Mouse (Mus musculus) WW6 (cell line): ENCODE results near the gene Paox.
"Not testable (repeated sequence)": the region's sequence is repeated elsewhere in the genome, so short reads cannot be mapped to it uniquely, and the experiment has no call there.

Experiments used
- DNase-seq: peaks from one replicate; pipeline ENCODE4 v3.0.0-alpha.2; 2013; ENCODE audit warnings: low read depth, low spot score

Gene Paox

DNA sequence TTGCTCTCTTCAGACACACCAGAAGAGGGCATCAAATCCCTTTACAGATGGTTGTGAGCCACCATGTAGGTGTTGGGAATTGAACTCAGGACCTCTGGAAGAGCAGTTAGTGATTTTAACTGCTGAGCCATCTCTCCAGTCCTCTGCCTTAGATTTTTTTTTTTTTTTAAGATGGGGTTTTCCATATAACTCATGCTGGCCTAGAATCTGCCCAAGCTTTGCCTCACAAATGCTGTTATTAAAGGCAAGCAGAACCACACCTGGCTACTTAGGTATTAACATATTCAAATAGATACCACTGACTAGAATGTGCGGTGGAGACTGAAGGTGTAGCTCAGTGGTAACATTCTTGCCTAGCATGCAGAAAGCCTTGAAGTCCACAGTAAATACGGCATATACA lies 4.9 kb downstream of the Paox start:
- DNase-seq, result no peak

DNA sequence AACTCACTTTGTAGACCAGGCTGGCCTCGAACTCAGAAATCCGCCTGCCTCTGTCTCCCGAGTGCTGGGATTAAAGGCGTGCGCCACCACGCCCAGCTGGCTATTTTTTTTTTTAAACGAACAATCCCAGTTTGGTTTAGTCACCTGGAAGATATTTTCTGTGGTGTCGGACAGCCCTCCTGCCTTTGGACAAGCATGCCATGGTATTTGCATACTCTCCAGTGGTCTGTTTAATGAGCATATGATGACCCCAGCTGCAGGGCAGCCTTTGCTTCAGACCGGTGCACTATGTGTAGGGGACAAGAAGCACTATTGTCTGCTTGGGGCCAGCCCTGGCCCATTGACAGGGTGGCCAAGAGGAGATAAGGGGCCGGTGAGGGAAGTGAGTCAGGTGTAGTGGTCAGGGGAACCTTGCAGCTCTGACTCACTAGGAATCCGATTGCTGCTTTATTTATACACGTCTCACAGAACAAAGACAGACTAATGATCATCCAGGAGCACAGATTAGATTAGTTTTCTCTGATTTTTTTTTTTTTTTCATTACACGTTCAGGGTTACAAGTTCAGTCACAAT lies 5.8 kb downstream of the Paox start:
- no peak for DNase-seq

DNA sequence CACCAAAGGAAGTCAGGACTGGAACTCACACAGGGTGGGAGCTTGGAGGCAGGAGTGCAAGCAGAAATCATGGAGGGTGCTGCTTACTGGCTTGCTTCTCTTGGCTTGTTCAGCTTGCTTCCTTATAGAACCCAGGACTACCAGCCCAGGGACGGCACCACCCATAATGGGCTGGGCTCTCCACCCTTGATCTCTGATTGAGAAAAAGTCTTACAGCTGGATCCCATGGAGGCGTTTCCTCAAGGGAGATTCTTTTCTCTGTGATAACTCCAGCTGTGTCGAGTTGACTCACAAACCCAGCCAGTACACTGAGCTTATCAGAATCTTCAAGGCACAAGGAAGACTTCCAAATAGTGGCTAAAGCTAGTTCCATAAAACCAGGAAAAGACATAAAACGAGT lies 7.2 kb downstream of the Paox start:
- DNase-seq, result no peak

DNA sequence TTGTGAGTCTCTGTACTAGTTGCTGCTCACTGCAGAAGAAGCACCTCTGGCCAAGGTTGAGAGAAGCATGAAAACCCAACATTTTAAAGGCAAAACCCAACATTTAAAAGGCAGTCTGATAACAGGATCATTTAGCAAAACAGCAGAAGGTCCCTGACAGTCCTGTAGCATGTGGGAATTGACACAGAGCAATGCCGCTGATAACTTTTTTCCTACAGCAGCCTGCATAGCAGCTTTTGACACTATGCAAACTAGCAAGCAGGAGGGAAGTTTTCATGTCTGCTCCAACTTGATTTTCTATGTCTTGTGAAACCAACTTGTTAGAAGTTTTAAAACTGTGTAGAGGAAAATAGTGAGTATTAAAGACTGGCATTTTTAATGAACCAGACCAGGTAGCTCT lies 8.8 kb downstream of the Paox start:
- DNase-seq, result no peak

DNA sequence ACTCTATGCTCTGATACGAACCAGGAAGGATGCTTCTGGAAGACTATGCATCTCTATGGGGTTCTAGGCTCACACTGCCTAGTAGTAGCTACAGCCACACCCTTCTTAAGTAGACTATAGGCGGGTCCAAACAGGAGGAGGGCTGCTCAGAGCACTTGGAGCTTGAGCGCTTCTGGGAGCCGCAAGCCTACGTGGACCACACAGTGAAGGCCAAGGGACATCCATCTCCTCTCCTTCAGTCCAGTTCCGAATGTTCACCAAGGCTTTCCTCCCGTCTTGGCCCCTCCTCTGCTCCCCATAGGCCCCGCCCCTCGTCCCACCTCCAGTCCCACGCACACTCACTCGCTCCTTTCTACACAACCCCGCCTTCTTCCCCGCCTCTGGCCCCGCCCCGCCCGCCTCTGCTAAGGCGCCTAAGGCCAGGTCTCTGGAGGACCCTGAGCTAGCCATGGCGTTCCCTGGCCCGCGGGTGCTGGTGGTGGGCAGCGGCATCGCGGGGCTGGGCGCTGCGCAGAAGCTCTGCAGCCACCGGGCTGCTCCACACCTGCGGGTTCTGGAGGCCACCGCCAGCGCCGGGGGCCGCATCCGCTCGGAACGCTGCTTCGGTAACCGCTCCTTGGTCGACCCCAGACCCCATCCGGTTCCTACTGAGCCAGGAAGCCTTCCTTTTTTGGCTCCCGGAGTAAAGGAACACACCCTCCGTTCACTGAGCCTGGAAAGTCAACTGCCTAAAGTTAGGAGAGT lies 9.9 kb downstream of the Paox start:
- DNase-seq, result peak; percentile 81

DNA sequence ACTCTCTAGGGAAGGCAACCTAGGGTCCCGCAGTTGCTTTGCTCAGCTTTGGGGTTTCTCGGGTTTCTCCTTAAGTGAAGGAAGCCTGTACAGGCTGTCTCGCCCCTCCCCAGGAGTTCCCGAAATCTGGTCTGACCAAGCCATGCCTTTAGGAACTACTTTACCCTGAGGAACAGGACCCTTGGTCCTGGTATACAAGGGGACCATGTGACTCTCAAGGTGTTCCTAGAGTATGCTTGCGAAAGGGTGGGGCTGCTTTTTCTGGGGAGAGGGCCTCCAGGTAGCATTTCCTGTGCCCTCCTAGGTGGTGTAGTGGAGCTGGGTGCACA lies 10.4 kb downstream of the Paox start:
- DNase-seq, result no peak

DNA sequence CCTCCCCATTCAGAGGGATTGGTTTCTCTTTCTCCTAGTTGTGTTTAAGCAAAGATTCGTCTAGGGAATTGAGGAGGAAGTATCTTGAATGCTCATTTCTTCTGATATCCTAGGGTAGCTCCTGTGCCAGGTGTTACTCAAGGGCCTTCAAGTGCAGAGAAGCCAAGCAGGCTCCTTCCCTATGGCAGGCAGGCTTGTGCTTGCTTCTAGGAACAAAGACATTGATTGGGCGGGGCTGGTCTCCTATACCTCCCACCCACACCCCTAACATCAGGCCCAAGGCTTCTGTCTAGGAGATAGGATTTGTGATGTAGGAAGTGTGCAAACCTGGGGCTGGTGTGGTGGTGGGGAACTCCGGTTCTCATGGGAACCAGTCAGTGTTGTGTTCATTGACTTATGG lies 11.3 kb downstream of the Paox start:
- DNase-seq, result no peak

DNA sequence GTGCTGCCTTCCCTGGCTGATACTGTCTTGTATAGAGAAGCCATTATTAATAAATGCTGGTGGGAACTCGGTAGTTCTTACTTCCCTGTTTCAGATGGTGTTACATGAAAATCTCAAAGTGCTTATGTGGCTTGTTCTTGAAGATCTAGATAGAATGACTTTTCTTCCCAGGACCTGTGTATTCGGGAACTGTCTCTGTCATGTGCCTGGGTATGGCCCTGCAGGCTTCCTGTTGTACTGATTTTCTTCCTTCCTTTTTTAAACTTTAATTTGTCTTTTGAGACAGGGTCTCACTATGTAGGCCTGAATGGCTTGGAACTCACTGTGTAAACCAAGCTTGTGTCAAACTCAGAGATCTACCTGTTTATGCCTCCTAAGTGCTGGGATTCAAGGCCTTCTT lies 12.3 kb downstream of the Paox start:
- no peak for DNase-seq

DNA sequence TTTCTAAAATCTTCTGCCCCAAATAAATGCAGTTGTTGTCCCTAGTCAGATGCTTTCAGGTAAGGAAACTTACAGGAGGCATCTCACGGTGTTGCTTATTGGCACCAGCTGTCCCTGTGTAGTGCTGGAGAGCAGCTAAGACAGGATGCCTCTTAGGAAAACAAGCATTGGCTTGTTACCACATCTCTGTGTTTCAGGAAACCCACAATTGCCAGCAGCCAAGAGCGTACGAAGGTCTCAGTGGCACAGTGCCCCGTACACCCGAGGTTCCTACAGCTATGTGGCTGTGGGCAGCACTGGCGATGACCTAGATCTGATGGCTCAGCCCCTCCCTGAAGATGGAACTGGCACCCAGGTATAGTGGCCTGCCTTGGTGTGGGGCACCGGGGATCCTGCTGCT lies 16.6 kb downstream of the Paox start:
- DNase-seq, result not testable (repeated sequence)

DNA sequence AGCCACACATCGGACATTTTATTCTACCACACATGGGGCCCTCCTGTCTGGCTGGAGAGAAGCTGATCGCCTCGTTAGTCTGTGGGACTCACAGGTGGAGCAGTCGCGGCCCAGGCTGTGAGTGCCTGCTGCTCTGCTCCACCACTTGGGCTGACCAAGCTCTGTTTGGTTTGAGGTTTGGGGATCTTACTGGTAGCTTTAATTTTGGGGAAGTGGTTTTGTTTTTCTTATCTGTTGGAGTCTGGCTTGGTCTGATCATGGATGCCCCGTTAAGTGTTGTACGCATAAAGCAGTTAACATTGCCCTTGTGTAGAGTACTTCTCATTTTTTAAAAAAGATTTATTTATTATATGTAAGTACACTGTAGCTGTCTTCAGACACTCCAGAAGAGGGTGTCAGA lies 18.4 kb downstream of the Paox start:
- not testable (repeated sequence) for DNase-seq

DNA sequence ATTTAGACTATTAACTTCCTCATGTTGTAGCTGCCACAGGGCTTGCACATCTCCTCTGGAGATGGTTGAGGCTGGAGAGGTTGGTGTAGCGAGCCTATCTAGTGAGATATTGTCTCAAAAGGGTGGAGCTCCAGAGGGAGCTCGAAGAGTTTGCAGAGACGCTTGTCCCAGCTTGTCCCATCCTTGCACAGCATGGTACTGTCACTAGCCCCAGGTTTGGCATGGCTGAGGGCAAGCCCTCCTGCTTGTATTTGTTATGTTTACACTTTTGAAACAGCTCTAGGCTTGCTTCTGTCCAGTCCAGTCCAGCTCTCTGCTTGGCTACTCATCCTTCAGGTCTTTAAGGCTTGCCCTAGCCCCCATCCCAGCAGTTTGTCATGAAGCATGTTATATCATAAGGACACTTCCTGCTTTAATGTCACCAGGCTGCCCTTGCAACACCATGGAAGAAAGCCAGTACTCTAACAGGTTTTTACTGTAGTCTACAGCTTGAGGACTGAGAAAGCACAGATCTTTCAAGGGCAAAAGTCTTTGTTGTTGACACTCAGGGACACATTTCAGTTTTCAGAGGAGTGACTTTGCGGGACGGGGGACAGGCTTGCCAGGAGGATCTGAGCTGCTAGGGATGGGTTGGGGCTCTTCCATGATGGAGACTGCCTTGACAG lies 19.6 kb downstream of the Paox start:
- DNase-seq, result no peak

DNA sequence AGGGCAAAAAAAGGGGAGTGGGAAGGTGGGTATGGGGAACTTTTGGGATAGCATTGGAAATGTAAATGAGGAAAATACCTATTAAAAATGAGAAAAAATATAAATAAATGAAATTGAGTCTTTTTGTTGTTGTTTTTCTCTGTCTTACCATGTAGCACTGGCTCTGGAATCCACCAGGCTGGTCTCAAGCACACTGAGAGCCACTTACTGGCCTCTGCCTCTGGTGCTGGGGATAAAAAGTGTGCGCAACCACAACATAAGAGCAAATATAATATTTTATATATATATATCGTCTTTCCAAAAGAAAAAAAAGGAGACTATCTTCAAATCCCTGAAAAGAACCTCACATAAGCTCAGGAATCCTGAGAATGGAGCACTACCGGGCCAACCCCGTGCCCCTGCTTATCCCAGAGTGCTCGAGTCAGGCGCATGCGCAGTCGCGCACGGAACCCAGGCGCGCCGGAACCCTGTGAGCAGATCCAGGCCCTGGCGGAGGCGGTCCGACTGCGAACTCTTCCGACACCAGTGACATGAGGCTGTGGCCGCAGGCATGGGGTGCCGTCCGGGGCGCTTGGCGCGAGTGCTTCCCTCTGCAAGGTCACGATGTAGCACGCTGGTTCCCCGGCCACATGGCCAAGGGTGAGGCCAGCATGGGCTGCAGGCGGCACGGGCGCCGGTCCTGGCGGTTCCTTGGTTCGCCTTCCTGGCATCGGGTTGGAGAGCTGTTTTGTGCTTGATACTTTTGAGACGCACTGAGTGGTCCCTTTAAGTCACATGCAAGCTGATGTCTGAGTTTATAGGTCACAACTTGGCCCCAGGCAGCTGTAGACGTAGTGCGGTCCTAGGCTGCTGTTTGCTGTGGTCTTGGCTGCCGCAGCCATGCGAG lies 21.8 kb downstream of the Paox start, which contains the start of gene Mtg1:
TSS of gene Mtg1 (plus strand) at position 430 of the 886 bp plus-strand sequence.
- DNase-seq, result peak; percentile 90

DNA sequence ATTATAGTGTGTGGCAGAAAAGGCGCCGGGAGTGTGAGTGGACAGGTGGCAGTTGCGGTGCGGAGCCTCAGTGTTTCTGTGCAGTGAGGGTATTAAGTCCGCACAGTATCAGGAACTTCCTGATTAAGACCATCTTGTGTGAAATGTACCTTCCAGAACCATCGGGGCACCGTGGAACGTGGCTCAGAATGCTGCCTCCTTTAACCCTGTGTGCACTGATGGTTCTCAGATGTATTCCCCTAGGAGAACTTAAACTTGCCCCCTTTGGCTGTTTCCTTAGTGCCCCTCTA lies 22.4 kb downstream of the Paox start:
- DNase-seq, result no peak

DNA sequence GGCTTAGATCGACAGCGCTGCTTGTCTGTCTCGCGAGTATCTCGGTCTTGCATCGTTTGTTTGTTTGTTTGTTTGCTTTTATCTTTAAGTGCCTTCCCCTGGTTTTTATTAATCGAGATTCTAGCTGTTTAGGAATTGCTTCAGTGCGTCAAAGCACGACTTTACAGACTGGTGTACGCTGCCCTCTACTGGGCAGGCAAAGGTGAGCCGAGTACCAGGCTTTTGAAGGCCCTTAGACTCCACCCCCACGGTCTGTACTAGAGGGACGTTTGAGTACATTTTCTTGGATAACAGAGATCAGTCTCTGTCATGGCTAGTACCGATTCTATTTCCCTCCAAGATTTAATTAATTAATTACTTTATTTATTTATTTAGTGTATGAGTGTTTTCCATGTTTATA lies 25.8 kb downstream of the Paox start:
- DNase-seq, result no peak

DNA sequence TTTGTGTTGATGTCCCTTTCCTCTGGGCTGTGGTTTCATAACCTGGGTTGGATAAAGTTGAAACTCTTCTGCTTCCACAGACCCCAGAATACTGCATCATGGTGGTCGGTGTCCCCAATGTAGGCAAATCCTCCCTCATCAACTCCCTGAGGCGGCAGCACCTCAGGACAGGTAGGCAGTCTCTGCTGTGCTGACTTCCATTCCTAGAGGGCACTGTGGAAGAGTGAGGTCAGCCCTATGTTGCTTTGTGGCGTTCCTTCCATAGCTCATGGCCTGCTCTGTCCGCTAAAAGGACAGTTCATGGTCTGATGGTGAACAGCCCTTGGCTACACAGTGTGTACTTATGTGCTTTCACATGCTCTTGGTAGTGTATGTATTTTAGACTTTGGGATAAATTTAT lies 29.0 kb downstream of the Paox start:
- DNase-seq, result no peak

DNA sequence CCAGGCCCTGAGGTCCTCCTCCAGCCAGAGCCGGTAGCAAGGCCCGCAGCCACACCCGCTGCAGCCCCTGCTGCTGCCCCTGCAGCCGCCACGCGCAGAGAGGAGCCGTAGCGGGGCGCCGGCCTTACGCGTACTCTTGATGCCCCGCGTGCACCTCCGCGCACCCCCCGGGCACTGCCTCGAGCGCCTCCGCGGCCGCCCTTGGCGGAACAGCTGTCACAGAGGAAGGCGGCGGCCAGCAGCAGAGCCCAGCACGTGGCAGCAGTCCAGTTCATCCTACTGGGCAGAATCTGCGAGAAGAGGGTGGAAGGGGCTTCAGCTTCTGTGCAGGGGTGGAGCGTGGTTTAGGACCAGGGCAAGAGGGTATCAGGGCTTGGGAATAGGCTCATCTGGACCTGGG lies 37.8 kb downstream of the Paox start:
- no peak for DNase-seq

DNA sequence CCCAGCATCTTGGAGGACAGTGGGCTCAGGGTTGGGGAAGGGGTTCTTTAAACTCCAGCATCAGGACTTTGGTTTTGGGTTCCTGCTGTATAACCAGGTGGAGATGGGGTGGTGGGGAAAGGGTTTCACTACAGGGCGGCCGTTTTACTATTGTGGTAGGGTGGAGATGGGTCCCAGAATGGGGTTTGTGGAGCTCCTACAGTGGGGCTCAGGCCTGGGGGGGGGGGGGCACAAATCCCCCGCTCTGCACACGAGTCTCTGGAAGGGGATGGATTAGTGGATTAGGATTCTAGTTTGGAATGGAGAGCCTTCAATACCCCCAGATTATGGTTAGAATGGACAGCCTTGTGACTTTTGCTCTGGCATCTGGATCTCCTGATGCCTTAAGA lies 38.2 kb downstream of the Paox start:
- no peak for DNase-seq

DNA sequence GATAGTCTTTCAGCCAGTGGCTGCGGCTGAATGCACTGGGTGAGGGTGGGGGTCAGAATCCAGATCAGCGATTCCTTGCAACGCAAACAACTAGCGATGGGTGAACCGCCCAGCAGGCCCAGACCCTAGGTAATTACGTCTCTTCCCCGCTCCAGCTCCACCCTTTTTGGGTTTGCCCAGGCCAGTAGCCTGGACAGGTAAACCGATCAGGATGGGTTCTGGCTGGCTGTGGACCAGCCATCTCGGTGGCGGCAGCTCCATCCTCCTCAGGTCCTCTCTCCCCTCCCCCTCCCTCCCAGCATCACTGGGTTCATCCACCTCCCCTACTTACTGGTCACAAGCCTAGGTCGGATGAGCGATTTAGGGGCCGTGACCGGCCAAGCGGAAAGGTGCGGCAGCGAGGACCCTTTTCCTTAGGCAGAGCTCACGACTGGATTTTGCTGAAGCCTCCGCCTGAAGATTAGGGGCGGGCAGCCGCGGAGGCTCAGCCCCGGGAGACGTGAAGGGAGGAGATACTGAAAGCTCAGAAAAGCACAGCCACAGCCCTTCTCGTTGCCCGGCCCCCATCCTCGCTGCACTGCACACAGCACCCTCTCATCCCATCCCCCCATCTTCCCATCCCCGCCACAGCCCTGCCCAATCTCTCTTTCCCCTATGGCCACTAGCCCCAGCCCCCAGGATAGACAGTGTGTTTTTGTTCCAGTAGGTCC lies 38.8 kb downstream of the Paox start, which contains the start of gene Sprn:
TSS of gene Sprn (minus strand) at position 660 of the 710 bp plus-strand sequence.
- DNase-seq, result no peak

DNA sequence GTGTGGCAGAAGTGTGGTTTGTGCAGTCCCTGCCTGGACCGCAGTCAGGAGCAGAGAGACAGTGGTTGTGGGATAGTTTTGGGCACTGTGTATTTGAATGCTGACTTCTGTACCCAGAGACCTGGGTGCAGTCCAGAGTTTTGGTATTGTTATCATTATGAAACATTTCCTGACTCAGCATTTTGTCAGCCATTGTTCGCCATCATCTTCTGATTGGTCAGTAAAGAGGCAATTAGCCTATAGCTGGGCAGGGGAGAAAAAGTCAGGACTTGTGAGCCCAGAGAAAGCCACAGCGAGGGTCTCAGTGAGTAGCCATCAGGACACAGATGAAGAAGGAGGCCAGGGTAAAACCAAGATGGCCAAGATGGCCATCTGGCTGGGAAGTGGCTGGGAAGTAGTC lies 44.8 kb downstream of the Paox start:
- no peak for DNase-seq

DNA sequence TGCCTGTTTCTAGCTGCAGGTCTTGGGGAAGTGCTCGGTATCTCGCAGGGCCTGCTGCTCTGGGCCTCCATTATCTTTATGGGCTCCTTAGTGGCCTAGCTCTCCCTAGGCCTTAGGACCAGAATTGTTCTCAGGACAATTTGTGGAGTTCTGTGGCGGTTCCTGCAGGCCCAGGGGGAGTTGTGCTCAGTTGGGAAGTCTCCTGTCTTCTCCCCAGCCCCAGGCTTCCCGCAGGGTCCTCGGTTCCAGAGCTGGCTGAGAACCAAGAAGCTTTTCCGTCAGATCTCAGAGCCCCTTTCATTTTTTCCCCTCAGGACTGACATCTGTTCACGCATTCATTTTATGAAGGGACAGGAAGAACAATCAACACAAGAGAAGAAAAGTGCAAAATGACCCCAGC lies 49.1 kb downstream of the Paox start, which contains the start of gene Olfr522:
TSS of gene Olfr522 (minus strand) at position 101 of the 400 bp plus-strand sequence.
- DNase-seq, result no peak

DNA sequence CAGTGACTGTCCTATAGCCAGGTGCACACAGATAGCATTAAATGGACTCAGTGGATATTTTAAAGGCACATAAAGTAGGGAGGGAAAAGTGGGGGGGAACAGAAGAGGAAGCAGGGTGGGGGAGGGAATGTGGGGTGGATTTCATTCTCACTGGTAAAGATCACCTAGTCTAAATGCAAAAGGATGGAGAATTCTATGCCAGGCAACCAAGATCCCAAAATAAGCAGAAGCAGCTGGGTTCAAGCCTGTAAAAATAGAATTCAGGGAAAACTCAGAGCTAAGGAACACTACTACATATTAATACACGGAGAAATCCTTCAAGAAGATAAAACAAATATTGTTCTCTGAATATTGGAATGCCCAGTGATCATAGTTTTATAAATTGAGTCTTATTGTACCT lies 52.4 kb downstream of the Paox start:
- no peak for DNase-seq

DNA sequence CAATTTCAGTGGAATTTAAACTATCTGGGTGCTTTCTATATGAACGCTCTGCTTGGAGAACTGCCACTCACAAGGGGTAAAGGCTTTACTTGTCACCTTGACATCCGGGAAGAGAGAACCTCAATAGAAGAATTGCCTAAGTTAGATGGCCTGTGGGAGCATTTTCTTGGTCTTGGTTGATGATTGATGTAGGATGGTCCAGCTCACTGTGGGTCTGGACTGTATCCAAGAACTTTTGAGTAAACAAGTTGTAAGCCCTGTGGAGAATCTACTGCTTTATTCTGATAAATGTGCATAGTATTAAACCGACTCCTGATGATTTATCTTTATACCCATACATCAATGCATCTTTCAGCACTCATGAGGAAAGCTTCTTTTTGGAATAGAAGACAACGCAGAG lies 53.8 kb downstream of the Paox start:
- DNase-seq, result no peak
